Mouse (Mus musculus): ENCODE measurements at regions not wholly inside any gene's neighbourhood (a gene's known extent, or its start where the extent isn't known, plus 50 kb on each side); places are given as distances from the start of the nearest gene placed in this dataset.

GRCm38 (mm10) chr2:51234427-51234826 lies 85.5 kb upstream of the Rnd3 start:
- DNase-seq = no peak

GRCm38 (mm10) chr2:51222851-51223250 lies 73.9 kb upstream of the Rnd3 start:
- DNase-seq = no peak

- DNase-seq = no peak
Observed at GRCm38 (mm10) chr2:51219714-51220113, 70.8 kb upstream of the Rnd3 start.

- no peak for DNase-seq
Observed at GRCm38 (mm10) chr2:51207150-51208022, 58.5 kb upstream of the Rnd3 start.

GRCm38 (mm10) chr2:51206332-51206731 lies 57.4 kb upstream of the Rnd3 start:
- DNase-seq = no peak

Data from kidney, adult 11 months (tissue).